Mouse (Mus musculus): Measurements from ENCODE around the gene Aar2. TPM values are rescaled to one million over a fixed set of nuclear protein-coding genes. Genes with fewer than 3 reads are reported as not detected.
"Not testable (repeated sequence)": the region's sequence is repeated elsewhere in the genome, so short reads cannot be mapped to it uniquely, and the experiment has no call there.

The Aar2 gene
- polyA plus RNA-seq, 1 experiment: 41.4 TPM

DNA sequence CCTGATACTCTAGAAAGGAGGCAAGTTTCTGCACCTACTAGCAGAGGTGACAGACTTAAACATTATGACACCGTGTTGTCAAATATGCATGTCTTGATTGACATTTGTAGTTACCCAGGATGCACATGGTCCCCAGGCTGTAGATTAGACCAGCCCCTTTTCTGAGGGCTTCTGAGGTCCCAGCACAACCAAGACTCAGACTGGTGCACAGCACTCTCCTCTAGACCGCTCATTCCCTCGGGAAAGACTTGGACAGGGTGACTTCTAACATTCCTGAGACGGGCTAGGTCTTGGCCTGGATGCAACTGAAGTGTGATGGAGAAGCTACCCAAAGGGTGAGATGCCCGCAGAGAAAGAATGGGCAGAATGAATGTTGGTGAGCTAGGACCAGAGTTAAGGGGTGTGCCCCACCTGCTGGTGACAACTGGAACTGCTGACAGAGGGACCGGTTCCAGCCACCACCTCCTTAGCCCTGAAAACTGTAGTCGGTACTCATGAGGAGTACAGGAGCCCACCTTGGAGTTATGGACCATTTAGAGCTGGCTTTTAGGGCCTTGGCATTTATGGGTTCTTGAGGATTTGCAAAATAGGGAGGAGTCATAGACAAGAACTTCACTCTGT lies 31.7 kb upstream of the Aar2 start:
- TF ChIP-seq CTCF (IDR thresholded peaks at IDR 0.05; ENCODE audit: borderline replicate concordance, insufficient read depth, low read depth, low read length) (peak; percentile 97), POLR2A (IDR thresholded peaks at IDR 0.05; ENCODE audit: borderline replicate concordance, insufficient read depth, low read length) (no peak)
- Histone ChIP-seq H3K4me3 (replicated peaks; ENCODE audit: insufficient read depth, low read depth, low read length) (no peak overlapping the region), H3K27ac (ENCODE audit: insufficient read depth, low read length) (no peak overlapping the region), H3K4me1 (ENCODE audit: control insufficient read depth, insufficient read depth, low read length) (peaks cover 6% of the 10 kb centered on the region; the same call in 1 of the 2 replicates), H3K27me3 (ENCODE audit: control insufficient read depth, insufficient read depth, low read length) (no peaks in the 10 kb centered on the region)
- DNase-seq: peak; percentile 76 to 88
- 13% methylated on average over 7 of the region's 7 CpGs for WGBS

DNA sequence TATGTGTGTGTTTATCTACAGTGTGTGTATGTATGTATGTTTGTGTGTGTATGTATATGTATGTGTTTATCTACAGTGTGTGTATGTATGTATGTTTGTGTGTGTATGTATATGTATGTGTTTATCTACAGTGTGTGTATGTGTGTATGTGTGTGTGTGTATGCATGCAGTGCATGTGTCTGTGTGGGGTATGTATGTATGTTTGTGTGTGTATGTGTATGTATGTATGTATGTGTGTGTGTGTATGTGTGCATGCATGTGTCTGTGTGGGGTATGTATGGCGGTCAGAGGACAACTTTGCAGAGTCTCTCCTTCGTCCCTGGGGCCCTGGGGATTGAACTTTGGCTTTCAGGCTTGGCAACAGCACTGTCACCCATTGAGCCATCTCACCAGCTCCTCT lies 30.7 kb upstream of the Aar2 start:
- 67% methylated on average over 2 of the region's 2 CpGs for WGBS
- DNase-seq; H3K4me3 ChIP-seq (replicated peaks; ENCODE audit: insufficient read depth, low read depth, low read length); H3K4me1 ChIP-seq (ENCODE audit: control insufficient read depth, insufficient read depth, low read length); H3K27me3 ChIP-seq (ENCODE audit: control insufficient read depth, insufficient read depth, low read length); H3K27ac ChIP-seq (ENCODE audit: insufficient read depth, low read length): not testable (repeated sequence)

DNA sequence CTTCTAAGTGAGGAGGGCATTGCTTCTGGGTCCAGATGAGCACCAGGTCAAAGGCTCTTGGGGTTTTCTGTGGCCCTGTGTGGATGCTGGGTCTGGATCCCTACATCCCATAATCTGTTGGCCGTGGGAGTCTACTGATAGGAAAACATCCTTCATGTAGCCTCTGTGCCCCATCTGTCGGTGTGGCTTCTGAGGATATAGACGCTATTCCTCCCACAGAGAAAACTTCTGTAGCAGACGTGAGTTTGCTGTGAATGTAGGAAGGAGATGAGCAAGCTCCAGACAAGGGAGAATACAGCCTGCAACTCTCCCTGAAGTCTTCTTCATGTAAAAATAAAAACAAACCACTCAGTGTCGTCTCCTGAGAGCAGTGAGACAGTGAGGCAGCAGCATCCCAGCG lies 29.1 kb upstream of the Aar2 start:
- 81% methylated on average over 6 of the region's 6 CpGs for WGBS
- Histone ChIP-seq H3K27me3 (ENCODE audit: control insufficient read depth, insufficient read depth, low read length) (no peaks in the 10 kb centered on the region), H3K4me1 (ENCODE audit: control insufficient read depth, insufficient read depth, low read length) (peaks cover 8% of the 10 kb centered on the region), H3K4me3 (replicated peaks; ENCODE audit: insufficient read depth, low read depth, low read length) (no peak overlapping the region), H3K27ac (ENCODE audit: insufficient read depth, low read length) (no peak overlapping the region)
- no peak for DNase-seq
- TF ChIP-seq CTCF (IDR thresholded peaks at IDR 0.05; ENCODE audit: borderline replicate concordance, insufficient read depth, low read depth, low read length): no peak
- TF ChIP-seq POLR2A (IDR thresholded peaks at IDR 0.05; ENCODE audit: borderline replicate concordance, insufficient read depth, low read length): no peak

DNA sequence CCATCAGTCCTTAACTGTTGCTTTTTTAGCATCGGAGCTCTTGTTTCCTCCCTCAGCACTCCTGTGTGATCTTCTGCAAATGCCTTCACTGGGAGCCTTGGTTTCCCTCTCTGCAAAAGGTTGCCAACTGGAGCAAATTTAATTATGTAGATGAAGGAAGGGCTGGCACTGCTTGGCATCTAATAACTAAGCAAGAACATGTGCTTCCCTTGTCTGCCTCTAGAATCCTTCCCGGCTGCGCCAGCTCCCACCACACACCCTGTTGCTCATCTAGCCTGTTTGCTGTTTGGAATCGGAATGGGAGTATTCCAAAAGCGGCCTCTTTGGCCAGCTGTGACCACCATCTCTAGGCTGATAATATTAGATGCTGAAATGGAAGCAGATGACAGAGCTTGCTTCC lies 27.8 kb upstream of the Aar2 start:
- Histone ChIP-seq H3K4me3 (replicated peaks; ENCODE audit: insufficient read depth, low read depth, low read length) (no peak overlapping the region), H3K4me1 (ENCODE audit: control insufficient read depth, insufficient read depth, low read length) (peaks cover 8% of the 10 kb centered on the region), H3K27me3 (ENCODE audit: control insufficient read depth, insufficient read depth, low read length) (no peaks in the 10 kb centered on the region), H3K27ac (ENCODE audit: insufficient read depth, low read length) (no peak overlapping the region)
- TF ChIP-seq POLR2A (IDR thresholded peaks at IDR 0.05; ENCODE audit: borderline replicate concordance, insufficient read depth, low read length) (no peak), CTCF (IDR thresholded peaks at IDR 0.05; ENCODE audit: borderline replicate concordance, insufficient read depth, low read depth, low read length) (no peak)
- DNase-seq: no peak
- WGBS: 48% methylated on average over 5 of the region's 5 CpGs

DNA sequence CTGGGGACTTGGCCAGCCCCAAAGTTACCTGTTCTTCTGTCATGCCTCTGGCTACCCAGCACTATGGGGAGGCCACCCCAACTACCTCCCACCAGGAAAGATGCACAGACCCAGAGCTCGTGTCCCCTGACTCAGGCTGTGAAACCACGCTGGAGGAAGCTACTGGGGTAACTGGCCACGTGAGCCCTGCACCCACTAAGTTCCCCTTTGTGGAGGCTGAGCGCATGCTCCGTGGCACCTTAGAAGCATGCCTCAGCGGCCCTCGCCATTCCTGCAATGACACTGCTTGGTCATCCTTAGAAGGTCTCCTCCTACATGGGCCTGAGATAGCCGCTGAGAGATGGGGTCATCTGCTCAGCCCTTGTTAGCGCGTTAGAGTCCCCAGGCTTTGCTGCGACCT lies 24.4 kb upstream of the Aar2 start:
- Histone ChIP-seq H3K27ac (ENCODE audit: insufficient read depth, low read length) (no peak overlapping the region), H3K4me3 (replicated peaks; ENCODE audit: insufficient read depth, low read depth, low read length) (no peak overlapping the region), H3K27me3 (ENCODE audit: control insufficient read depth, insufficient read depth, low read length) (no peaks in the 10 kb centered on the region), H3K4me1 (ENCODE audit: control insufficient read depth, insufficient read depth, low read length) (peaks cover 5% of the 10 kb centered on the region)
- no peak for TF ChIP-seq CTCF (IDR thresholded peaks at IDR 0.05; ENCODE audit: borderline replicate concordance, insufficient read depth, low read depth, low read length)
- TF ChIP-seq POLR2A (IDR thresholded peaks at IDR 0.05; ENCODE audit: borderline replicate concordance, insufficient read depth, low read length): no peak
- WGBS: 85% methylated on average over 11 of the region's 11 CpGs
- DNase-seq: no peak

DNA sequence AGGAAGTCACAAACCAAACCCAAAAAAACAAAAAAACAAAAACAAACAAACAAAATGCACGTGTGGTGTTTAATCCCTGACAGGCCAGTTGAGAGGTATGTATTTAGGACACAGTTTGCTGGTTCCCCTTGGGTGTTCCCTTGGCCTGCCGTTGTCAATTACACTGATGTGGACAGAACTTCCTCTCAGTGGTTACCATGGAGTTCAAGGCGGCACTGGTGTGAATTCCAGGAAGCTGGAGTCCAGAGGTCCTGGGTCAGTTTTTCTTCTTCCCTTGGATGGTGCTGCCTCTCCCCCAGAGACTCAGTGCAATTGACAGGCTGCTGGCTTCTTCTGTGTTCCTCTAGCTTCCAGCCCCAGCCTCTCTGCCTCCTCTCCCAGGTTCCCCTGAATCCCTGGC lies 23.3 kb upstream of the Aar2 start:
- DNase-seq: no peak
- TF ChIP-seq POLR2A (IDR thresholded peaks at IDR 0.05; ENCODE audit: borderline replicate concordance, insufficient read depth, low read length): no peak
- TF ChIP-seq CTCF (IDR thresholded peaks at IDR 0.05; ENCODE audit: borderline replicate concordance, insufficient read depth, low read depth, low read length): no peak
- H3K4me1 ChIP-seq (ENCODE audit: control insufficient read depth, insufficient read depth, low read length): peaks cover 5% of the 10 kb centered on the region
- no peak overlapping the region for H3K27ac ChIP-seq (ENCODE audit: insufficient read depth, low read length)
- H3K4me3 ChIP-seq (replicated peaks; ENCODE audit: insufficient read depth, low read depth, low read length): no peak overlapping the region
- 40% methylated on average over 3 of the region's 3 CpGs for WGBS
- no peaks in the 10 kb centered on the region for H3K27me3 ChIP-seq (ENCODE audit: control insufficient read depth, insufficient read depth, low read length)

DNA sequence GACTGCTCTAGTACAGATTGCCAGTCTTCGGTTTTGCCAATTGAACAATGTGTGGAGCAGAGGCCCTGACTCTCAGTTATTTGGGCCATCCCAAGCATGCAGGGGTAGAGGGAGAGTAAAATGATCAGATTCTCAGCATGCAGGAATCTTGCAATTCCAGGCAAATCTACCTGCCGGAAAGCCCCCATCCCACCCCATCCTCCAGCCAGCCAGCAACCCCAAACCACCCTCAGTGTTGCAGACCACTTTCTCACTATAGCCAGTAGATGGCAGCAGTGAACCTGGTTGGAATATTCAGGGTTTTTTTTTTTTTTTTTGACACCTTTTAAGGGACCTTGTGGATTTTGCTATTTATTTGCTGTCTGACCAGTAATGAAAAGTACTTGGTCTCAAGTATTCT lies 17.7 kb upstream of the Aar2 start:
- peak in 1 of 2 experiments; percentile 39 for DNase-seq
- H3K4me1 ChIP-seq (ENCODE audit: control insufficient read depth, insufficient read depth, low read length): no peaks in the 10 kb centered on the region
- no peak overlapping the region for H3K27ac ChIP-seq (ENCODE audit: insufficient read depth, low read length)
- H3K4me3 ChIP-seq (replicated peaks; ENCODE audit: insufficient read depth, low read depth, low read length): no peak overlapping the region
- TF ChIP-seq CTCF (IDR thresholded peaks at IDR 0.05; ENCODE audit: borderline replicate concordance, insufficient read depth, low read depth, low read length) (peak; percentile 64), POLR2A (IDR thresholded peaks at IDR 0.05; ENCODE audit: borderline replicate concordance, insufficient read depth, low read length) (no peak)
- 41% methylated on average over 2 of the region's 2 CpGs for WGBS
- no peaks in the 10 kb centered on the region for H3K27me3 ChIP-seq (ENCODE audit: control insufficient read depth, insufficient read depth, low read length)

DNA sequence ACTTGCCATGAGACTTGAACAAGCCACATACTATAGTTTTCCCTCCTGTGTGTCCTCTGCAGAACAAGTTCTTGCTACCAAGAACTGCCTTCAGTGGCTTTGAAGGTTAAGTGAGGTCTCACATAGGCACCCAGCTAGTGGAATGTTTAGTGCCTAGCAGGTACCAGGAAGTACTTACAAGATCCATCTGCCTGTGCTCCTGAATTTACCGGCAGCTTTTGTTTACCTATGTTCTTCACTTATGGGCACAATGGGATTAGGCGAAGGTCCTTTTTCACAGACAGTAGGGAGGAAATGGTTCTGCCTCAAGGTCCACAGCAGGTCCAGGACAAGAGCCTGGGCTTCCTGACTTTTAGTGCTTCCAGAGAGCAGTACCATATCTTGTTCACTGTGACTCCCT lies 14.2 kb upstream of the Aar2 start:
- Histone ChIP-seq H3K4me3 (replicated peaks; ENCODE audit: insufficient read depth, low read depth, low read length) (no peak overlapping the region), H3K4me1 (ENCODE audit: control insufficient read depth, insufficient read depth, low read length) (no peaks in the 10 kb centered on the region), H3K27ac (ENCODE audit: insufficient read depth, low read length) (no peak overlapping the region), H3K27me3 (ENCODE audit: control insufficient read depth, insufficient read depth, low read length) (no peaks in the 10 kb centered on the region)
- DNase-seq: no peak
- WGBS: 75% methylated on average over 2 of the region's 2 CpGs
- TF ChIP-seq POLR2A (IDR thresholded peaks at IDR 0.05; ENCODE audit: borderline replicate concordance, insufficient read depth, low read length): no peak
- TF ChIP-seq CTCF (IDR thresholded peaks at IDR 0.05; ENCODE audit: borderline replicate concordance, insufficient read depth, low read depth, low read length): no peak

Data from cerebellum, adult 2 months (tissue).